Mouse (Mus musculus) adrenal gland, adult 18-20 months (tissue): ENCODE results near the gene Chfr. TPM values are rescaled to one million over a fixed set of nuclear protein-coding genes. Genes with fewer than 3 reads are reported as not detected.
"Not testable (repeated sequence)": the region's sequence is repeated elsewhere in the genome, so short reads cannot be mapped to it uniquely, and the experiment has no call there.

Experiments used
- DNase-seq, 2 experiments: peaks; one replicate each; pipeline ENCODE4 v3.0.0; 2021 to 2022; ENCODE audit warnings: low spot score in 2 of 2
- total RNA-seq, 2 experiments: library from RNA; stranded (reverse); gene quantifications; 1 replicate in 1 of 2; 2 replicates in 1 of 2; pipeline ENCODE4 v1.2.3; 2021

The Chfr gene
- total RNA-seq, 2 experiments from 2014 or later, result 20.3 to 31.9 TPM

GRCm38 (mm10) chr5:110107581-110108304 lies 27.9 kb upstream of the Chfr start, which contains the start of gene Gtpbp6:
Gene Gtpbp6 (minus strand): TSS chr5:110108197.
- DNase-seq, result peak; percentile 87 to 89

DNA sequence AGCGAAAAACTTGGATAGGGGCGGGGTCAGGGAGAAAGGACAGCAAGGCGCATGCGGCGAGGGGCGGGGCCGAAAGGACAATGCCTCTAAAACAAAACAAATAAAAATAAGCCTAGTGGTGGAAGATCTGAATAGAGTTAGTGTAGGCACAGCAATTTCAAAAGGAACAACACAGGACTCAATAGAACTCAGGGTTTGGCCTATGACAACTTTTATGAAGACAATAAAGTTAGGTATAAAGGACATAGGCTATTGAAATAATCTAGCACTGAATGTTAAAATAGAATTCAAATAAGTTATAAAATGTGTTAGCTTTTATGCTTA lies 27.4 kb upstream of the Chfr start:
- no peak for DNase-seq

DNA sequence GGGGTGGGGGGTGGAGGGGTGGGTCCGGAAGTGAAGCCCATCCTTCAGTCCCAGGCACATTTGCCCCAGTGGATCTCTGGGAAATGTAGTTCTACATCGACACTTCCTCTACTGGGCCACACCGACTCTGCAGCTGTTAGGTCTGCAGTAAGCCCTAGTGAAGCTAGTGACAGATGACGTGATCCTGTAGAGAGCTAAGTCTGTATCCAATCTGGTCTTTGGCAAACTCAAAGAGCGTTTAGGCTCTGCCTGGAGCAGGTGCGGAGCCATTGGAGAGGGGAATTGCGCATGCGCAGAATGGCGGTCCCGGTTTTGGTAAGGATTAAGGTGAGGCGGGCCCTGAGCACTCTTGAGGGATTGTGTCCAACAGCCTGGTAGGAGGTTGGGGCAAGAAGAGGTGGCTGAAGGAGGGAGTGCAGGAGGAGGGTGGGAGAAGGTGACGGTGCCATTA lies 25.6 kb upstream of the Chfr start, which contains the start of gene Zfp605:
Gene Zfp605 (plus strand): TSS at position 102 of the 451 bp plus-strand sequence.
- DNase-seq, result peak; percentile 85 to 90

DNA sequence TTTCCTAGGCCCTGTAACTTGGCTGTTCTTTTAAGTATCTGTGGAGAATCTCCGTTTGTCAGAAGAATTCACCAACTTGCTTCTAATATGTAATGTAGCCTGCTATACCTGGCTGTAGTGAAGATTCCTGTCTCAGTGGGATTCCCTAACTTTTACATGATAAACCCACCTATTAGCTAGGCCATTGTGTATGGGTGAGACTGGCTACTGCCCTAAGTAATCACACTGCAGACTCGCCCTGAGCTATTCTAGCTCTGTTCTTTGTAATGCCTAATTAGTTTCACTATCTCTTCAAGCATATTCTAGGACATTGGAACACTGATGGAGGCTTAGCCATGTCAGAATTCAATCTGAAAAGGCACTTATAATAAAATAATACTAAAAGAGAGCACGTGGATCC lies 13.3 kb upstream of the Chfr start:
- not testable (repeated sequence) for DNase-seq

DNA sequence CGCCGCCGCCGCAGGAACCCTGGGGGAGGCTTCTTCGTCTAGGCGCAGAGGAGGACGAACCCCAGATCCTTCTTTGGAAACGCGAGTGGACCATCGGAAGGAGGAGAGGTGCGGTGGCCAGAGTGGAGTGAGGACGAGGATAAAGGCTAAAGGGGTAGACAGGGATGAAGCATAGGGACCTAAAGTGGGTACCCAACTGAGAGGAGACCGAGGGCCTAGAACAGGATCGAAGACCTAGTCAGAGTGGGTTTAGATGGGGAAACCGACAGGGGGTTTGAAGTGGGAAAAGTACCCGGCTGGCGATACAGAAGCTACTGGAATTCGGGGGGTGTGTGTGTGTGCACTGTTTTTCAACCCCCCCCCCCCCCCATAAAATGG lies 434 bp downstream of the Chfr start:
- DNase-seq, result no peak

- DNase-seq, result no peak
Measured at GRCm38 (mm10) chr5:110137816-110138215, 2.2 kb downstream of the Chfr start.

GRCm38 (mm10) chr5:110139325-110139724 lies 3.7 kb downstream of the Chfr start:
- DNase-seq, result no peak

DNA sequence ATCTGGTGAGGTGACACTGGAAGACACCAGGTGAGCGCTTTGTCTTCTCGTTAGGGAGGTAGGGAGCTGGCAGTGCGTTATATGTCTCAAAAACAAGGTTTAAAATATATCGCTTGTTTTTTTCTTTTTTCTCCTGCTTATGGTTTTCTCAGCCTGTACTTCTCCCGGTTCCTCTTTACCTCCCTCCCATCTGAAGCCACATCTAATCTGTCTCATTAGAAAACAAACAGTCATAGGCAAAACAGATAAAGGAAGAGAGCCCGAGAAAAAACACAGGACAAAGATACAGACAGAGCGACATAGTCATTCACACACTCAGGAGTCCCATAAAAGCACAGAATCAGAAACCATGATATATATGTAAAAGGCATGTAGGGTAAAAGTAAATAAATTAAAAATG lies 4.8 kb downstream of the Chfr start:
- no peak for DNase-seq

- peak in 1 of 2 experiments; percentile 22 for DNase-seq
Measured at GRCm38 (mm10) chr5:110142309-110142708, 6.7 kb downstream of the Chfr start.

DNA sequence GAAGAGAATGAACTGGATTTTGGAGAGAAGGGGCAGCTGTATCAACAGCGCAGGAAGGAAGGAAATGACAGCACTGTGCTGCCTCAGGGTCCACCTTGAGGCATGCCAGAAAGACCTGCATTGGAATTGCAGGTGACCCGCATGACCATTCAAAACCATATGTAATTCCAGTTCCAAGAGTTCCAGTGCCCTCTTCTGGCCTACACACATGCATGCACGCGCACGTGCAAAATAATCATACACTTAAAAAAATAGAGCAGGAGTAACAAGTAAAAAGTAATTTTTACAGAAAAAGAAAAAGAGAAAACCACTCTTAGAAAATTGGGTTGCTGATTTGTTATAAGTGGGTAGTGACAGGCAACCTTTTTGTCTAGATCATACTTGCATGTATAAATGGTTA lies 7.4 kb downstream of the Chfr start:
- DNase-seq, result no peak

DNA sequence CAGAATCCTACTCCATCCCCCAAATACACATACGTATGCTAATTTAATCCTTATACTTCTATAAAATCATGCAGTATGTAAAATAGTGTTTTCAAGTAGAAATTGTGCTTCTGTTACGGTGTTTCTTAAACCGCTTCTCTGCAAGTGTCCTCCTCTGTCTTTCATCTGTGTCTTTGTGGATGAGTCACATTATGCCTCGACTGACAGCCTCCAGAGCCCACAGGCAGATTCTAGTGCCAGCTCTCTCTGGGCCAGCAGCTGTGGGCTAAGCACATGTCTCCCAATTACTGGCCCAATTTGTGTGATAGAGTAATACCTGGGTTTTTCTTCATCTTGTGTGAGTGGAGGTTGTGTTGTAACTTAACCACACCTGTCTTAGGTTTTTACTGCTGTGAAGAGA lies 33.7 kb downstream of the Chfr start:
- DNase-seq, result no peak

GRCm38 (mm10) chr5:110176362-110177020 lies 40.8 kb downstream of the Chfr start, which contains the start of gene Golga3:
Gene Golga3 (plus strand): TSS chr5:110176701.
- DNase-seq, result peak; percentile 83 to 86

DNA sequence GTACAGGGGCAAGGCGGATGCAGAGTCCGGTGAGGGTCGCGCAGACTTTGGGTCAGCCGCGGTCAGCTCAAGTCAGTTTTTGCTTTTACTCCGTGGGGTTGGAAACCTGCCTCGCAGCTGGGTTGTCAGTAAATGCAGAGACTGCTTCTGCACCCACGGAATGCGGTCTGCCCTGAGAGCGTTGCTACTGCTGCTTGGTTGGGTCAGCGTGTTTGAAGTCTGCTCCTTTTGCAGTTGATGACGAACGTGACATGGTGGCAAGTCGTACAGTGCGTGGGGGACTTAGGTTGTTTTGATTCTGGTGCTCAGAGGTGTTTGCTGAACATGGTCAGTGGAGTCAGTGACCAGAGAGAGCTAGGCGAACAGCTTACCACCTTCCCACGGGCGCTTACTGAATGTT lies 41.4 kb downstream of the Chfr start:
- no peak for DNase-seq

- no peak for DNase-seq
Measured at GRCm38 (mm10) chr5:110178628-110179027, 43.0 kb downstream of the Chfr start.

DNA sequence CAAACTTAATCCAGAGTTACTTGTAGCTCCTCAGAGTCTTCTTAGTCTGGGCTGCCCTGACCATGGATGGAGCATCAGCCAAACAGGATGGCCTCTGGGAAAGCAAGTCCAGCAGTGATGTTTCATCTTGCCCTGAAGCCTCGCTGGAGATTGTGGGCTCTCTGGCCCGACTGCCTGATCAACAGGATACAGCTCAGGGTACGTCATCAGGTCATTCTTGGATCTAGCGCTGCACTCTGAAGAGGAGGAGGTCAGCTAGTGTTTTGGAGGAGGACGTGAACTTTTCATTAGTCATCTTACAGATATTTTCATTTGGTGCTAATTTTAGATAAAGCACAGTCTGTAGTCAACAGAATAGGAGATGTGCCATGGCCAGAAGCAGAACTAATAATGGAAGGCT lies 46.1 kb downstream of the Chfr start:
- peak in 1 of 2 experiments; percentile 33 for DNase-seq

DNA sequence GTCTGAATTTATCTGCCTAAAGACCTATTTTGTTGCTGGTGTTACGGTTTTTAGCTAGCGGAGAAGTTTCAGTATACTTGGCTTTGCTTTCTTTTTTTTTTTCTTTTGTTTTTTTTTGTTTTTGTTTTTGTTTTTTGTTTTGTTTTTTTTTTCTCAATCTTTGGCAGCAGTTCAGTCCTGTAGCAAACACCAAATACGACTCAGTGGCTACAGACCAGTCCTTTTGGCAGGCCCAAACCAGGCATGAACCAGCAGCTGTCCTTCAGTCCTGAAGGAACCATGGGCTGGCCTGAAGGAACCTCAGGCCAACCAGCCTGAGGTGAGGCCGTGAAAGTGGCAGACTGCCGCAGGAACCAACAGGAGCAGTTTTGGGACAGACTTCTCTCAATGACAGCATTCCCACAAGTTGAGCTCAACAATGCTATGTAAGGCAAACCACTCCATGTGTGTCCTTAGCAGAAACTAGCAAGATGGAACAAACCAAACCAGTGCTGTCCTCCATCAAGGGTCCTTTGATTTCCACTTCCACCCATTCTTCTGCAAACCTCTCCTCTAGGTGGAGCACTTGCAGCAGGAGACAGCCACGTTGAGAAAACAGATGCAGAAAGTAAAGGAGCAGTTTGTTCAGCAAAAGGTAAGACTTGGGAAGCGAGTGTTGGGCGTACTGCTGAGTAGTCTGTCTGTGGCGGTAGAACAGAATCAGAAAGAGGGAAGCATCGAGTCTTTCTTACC lies 67.7 kb downstream of the Chfr start:
- no peak for DNase-seq

DNA sequence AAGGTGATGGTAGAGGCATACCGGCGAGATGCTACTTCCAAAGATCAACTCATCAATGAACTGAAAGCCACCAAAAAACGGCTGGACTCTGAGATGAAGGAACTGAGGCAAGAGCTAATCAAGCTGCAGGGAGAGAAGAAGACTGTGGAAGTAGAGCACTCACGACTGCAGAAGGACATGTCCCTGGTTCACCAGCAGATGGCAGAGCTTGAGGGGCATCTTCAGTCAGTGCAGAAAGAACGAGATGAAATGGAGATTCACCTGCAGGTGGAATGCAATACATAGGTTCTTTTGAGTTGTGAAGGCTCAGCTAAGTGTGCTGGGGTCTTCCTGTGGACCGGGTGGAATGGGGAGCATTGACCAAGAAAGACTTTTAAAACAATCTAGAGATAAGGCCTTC lies 69.1 kb downstream of the Chfr start:
- no peak for DNase-seq

DNA sequence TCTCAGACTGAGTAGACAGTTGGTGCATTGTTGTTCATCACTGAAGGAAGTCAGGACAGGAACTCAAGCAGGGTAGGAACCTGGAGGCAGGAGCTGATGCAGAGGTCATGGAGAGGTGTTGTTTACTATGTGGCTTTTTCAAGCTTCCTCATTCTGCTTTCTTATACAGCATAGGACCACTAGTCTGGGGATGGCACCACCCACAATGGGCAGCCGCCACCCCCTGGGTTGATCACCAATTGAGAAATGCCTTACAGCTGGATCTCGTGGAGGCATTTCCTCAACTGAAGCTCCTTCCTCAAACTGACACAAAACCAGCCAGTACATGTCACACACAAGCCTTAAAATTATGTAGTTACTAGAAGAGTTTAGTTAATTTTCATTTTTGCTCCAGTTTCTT lies 75.7 kb downstream of the Chfr start:
- no peak for DNase-seq

- DNase-seq, result no peak
Measured at GRCm38 (mm10) chr5:110216780-110217179, 81.1 kb downstream of the Chfr start.

DNA sequence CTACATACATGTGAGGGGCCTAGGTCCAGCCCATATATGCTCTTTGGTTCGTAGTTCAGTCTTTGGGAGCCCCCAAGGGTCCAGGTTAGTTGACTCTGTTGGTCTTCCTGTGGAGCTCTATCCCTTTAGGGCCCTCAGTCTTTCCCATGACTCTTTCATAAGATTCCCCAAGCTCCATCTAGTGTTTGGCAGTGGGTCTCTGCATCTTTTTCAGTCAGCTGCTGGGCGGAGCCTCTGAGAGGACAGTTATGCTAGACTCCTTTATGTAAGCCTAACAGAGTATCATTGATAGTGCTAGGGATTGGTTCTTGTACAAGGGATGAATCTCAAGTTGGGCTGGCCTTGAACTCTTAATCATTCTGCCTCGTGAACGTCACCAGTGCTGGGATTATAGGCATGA lies 84.7 kb downstream of the Chfr start:
- DNase-seq, result no peak
